Mouse (Mus musculus): ENCODE data around the gene Ppp5c. TPM values are rescaled to one million over a fixed set of nuclear protein-coding genes. Genes with fewer than 3 reads are reported as not detected.

Ppp5c gene
- polyA plus RNA-seq, 1 experiment, result 141 TPM

DNA sequence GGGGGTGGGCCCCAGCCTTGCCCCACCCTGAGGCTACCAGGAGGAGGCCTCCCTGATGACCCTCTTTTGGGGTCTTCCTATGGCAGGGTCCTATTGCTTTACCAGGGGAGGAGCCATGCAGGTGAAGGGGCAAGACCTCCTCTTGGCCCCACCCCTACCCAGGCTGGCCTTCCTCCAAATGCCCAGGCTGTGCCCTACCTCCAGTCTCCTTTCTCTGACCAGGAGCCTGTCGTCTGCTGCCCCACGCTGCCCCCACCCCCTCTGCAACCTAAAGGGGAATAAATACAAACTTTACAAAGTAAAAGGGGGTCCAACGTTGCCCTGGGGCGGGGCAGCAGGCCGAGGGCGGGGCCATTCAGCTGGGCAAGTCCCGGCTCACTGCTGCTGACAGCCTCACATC lies 23.0 kb downstream of the Ppp5c start:
- DNase-seq, result no peak
- WGBS, result 67% methylated on average over 7 of the region's 7 CpGs
- H3K4me3 ChIP-seq (replicated peaks; ENCODE audit: extremely low read depth, low read depth, low read length), result no peak overlapping the region
- TF ChIP-seq CTCF (IDR thresholded peaks at IDR 0.05; ENCODE audit: insufficient read depth, low read length) (no peak), POLR2A (IDR thresholded peaks at IDR 0.05; ENCODE audit: borderline replicate concordance, extremely low read depth, low read depth, low read length) (no peak)
- H3K4me1 ChIP-seq (ENCODE audit: control insufficient read depth, insufficient read depth, low read length), result no peaks in the 10 kb centered on the region

DNA sequence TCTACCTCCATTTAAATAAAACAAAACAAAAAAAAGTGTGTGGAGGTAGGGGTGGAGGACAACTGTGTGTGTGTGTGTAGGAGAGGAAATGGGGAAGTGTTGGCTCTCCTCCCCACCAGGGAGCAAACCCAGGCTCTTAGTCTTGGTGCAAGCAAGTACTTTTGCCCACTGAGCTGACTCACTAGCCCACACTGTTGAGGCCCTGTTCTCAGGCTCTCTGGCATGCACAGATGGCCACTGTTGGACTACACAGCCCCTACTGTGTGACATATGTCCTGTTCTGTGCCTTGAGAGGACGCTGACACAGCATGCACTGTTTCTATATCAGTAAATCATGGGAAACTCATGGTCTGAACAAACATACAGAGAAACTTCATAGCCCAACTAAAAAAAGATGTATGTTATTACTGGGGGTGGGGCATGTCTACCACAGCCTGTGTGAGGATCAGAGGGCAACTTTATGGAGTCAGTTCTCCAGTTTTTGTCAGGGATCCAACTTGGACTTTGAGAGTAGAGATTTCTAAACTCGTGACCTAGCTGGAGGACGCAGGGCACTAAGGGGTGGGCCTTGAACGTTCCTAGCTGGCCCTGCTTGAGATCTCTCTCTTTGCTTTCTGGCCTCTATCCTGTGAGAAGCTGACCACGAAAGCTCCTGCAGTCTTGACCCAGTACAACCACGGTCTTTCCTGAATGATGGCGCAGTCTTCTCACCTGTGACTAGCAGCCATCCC lies 24.3 kb downstream of the Ppp5c start:
- no peak overlapping the region for H3K4me3 ChIP-seq (replicated peaks; ENCODE audit: extremely low read depth, low read depth, low read length)
- 59% methylated on average over 7 of the region's 7 CpGs for WGBS
- TF ChIP-seq POLR2A (IDR thresholded peaks at IDR 0.05; ENCODE audit: borderline replicate concordance, extremely low read depth, low read depth, low read length) (no peak), CTCF (IDR thresholded peaks at IDR 0.05; ENCODE audit: insufficient read depth, low read length) (no peak)
- H3K4me1 ChIP-seq (ENCODE audit: control insufficient read depth, insufficient read depth, low read length), result 0 out of 2 replicates have a peak, but pooled peaks cover 2% of the 10 kb centered on the region
- DNase-seq, result no peak

DNA sequence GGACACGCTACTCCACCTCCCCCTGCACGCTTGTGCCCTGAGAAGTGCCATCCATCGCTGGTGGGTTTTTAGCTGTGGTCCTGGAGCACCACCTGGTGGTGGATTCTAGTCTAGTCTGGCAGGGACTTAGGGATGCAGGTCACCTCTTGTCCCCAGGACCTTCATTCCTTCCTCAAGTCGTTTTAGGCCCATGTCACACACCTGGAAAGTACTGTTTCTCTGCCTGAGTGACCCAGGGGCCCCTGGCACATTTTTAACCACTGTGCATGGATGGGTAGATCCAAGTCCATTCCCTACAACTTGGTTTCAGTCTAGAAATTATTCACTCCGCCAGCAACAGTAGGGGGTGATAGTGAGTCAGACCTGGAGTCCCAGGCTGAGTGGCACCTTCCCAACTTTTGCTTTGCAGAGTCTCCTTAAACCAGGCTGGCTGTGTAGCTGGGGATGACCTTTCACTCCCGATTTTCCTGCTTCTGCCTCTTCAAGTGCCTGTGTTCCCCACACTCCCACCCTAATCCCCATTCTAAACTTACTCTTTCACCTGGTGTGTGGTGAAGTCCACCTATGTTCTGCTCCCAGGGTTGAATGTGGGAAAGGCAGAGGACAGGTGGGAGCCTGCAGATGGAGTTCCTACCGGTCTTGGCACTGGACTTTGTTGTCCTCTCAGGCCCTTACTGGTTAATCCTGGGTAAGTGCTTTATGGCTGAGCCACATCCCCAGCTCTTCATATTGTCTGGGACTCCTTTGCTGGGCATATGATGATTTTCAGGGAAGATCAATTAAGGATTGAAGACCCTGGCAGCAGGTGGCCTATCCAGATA lies 25.1 kb downstream of the Ppp5c start:
- Histone ChIP-seq H3K4me3 (replicated peaks; ENCODE audit: extremely low read depth, low read depth, low read length) (no peak overlapping the region), H3K4me1 (ENCODE audit: control insufficient read depth, insufficient read depth, low read length) (0 out of 2 replicates have a peak, but pooled peaks cover 2% of the 10 kb centered on the region)
- DNase-seq, result peak; percentile 71
- WGBS, result 16% methylated on average over 7 of the region's 7 CpGs
- TF ChIP-seq CTCF (IDR thresholded peaks at IDR 0.05; ENCODE audit: insufficient read depth, low read length), result peak; percentile 97
- no peak for TF ChIP-seq POLR2A (IDR thresholded peaks at IDR 0.05; ENCODE audit: borderline replicate concordance, extremely low read depth, low read depth, low read length)

DNA sequence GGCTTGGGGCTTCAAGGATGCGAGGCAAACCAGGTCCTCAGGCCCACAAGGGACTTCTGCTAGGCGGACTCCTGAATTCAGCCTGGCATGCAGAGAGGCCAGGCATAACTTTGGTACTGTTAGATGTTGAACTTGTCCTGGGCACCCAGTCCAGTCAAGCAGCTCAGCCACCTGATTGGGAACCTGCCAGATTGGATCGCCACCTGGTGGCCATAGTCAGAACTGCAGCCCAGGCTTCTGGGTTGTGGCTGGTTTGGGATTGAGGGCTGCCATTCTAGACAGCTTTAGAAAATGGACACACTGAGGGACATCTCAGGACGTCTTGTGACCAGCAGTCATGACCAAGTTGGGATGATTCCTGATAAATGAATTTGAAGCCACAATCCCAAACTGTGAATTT lies 28.1 kb downstream of the Ppp5c start:
- DNase-seq, result peak; percentile 94
- WGBS, result 31% methylated on average over 4 of the region's 4 CpGs
- H3K4me3 ChIP-seq (replicated peaks; ENCODE audit: extremely low read depth, low read depth, low read length), result no peak overlapping the region
- TF ChIP-seq CTCF (IDR thresholded peaks at IDR 0.05; ENCODE audit: insufficient read depth, low read length), result peak; percentile 94
- no peak for TF ChIP-seq POLR2A (IDR thresholded peaks at IDR 0.05; ENCODE audit: borderline replicate concordance, extremely low read depth, low read depth, low read length)
- H3K4me1 ChIP-seq (ENCODE audit: control insufficient read depth, insufficient read depth, low read length), result 0 out of 2 replicates have a peak, but pooled peaks cover 2% of the 10 kb centered on the region

DNA sequence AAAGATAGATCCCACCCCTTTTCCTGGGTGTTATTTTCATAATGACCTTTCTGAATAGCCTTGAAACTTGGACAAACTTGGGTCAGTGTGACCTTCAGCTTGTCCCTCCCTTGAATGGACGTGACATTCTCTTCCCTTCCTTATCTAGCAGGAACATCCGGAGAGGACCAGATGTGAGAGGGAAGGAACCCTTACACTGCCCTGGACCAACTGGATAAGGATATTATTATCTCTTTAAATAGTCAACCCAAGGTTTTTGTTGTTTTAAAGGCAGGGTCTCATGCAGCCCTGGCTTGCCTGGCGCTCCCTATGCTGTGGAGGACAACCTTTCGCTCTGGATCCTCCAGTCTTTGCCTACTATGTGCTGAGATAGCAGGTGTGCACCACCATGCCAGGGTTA lies 28.5 kb downstream of the Ppp5c start:
- no peak for DNase-seq
- 52% methylated on average over 4 of the region's 4 CpGs for WGBS
- TF ChIP-seq CTCF (IDR thresholded peaks at IDR 0.05; ENCODE audit: insufficient read depth, low read length), result no peak
- no peak for TF ChIP-seq POLR2A (IDR thresholded peaks at IDR 0.05; ENCODE audit: borderline replicate concordance, extremely low read depth, low read depth, low read length)
- 0 out of 2 replicates have a peak, but pooled peaks cover 2% of the 10 kb centered on the region for H3K4me1 ChIP-seq (ENCODE audit: control insufficient read depth, insufficient read depth, low read length)
- no peak overlapping the region for H3K4me3 ChIP-seq (replicated peaks; ENCODE audit: extremely low read depth, low read depth, low read length)

DNA sequence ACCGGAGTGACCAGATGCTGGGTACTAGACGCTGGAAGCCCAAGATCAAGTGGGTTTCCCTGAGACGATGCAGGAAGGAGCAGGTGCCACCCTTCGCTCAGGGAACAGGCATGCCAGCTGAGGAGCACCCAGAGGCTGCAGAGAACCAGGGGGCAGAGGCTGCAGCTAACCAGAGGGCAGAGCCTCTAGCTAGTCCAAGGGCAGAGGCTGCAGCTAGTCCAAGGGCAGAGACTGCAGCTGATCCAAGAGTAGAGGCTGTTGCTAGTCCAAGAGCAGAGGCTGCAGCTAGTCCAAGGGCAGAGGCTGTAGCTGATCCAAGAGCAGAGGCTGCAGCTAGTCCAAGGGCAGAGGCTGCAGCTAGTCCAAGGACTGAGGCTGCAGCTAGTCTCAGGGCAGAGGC lies 32.4 kb downstream of the Ppp5c start:
- H3K4me1 ChIP-seq (ENCODE audit: control insufficient read depth, insufficient read depth, low read length), result 0 out of 2 replicates have a peak, but pooled peaks cover 2% of the 10 kb centered on the region
- TF ChIP-seq POLR2A (IDR thresholded peaks at IDR 0.05; ENCODE audit: borderline replicate concordance, extremely low read depth, low read depth, low read length) (no peak), CTCF (IDR thresholded peaks at IDR 0.05; ENCODE audit: insufficient read depth, low read length) (no peak)
- WGBS, result 60% methylated on average over 4 of the region's 4 CpGs
- no peak overlapping the region for H3K4me3 ChIP-seq (replicated peaks; ENCODE audit: extremely low read depth, low read depth, low read length)
- no peak for DNase-seq

DNA sequence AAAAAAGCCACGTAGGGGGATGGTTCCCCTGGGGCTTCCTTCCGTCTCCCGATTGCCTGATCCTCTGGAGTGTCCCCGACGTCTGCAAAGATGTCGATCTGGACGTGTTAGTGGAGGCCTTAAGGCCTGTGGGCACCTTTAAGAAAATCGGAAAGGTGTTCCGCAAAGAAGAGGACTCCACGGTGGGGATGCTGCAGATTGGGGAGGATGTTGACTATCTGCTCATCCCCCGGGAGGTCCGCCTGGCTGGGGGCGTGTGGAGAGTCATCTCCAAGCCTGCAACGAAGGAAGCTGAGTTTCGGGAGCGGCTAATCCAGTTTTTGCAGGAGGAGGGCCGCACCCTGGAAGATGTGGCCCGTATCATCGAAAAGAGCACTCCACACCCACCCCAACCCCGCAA lies 33.3 kb downstream of the Ppp5c start:
- WGBS, result 7% methylated on average over 20 of the region's 20 CpGs
- 0 out of 2 replicates have a peak, but pooled peaks cover under 1% of the 10 kb centered on the region for H3K4me1 ChIP-seq (ENCODE audit: control insufficient read depth, insufficient read depth, low read length)
- peak overlapping the region; percentile 49 for H3K4me3 ChIP-seq (replicated peaks; ENCODE audit: extremely low read depth, low read depth, low read length)

DNA sequence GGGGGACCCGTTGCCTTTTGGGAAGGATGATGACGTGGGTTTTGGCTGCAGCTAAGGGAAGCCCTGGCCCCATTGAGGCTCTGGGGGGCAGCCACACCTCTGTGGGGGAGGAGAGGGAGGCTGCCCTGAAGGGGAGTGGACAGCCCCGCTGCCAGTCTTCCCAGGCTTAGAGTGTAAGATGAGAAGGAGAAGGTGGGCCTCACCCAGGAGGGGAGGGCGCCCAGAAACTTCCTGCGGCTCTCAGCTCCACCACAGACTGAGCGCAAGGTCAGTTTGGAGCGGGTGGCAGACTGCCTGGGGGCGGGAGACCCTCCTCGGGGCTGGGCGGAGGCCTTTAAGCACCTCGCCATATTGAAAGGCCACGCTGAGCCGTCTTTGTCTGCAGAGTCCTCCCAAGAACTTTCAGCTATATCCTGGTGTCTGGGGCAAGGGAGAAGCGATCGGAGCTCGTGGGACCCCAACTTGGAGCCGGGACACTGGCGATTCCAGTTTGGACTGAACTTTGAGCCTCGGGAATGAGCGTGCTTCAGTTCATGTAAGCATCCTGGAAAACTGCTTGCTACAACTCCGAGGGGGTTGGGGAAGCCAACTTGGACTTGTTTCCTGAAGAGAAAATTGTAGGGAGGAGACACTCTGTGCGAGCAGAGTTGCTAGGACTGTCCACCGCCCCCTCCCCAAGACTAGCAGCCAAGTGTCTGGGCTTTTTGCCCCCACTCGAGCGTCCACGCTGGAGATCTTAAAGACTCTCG lies 33.9 kb downstream of the Ppp5c start:
- TF ChIP-seq POLR2A (IDR thresholded peaks at IDR 0.05; ENCODE audit: borderline replicate concordance, extremely low read depth, low read depth, low read length) (peak; percentile 48; the same call in 1 of the 2 replicates), CTCF (IDR thresholded peaks at IDR 0.05; ENCODE audit: insufficient read depth, low read length) (no peak)
- peak overlapping the region; percentile 49 for H3K4me3 ChIP-seq (replicated peaks; ENCODE audit: extremely low read depth, low read depth, low read length)
- peak; percentile 40 for DNase-seq
- 5% methylated on average over 27 of the region's 27 CpGs for WGBS
- H3K4me1 ChIP-seq (ENCODE audit: control insufficient read depth, insufficient read depth, low read length), result no peaks in the 10 kb centered on the region

More for the DNA sequence above, 33.3 kb downstream of the Ppp5c start:
- TF ChIP-seq CTCF (IDR thresholded peaks at IDR 0.05; ENCODE audit: insufficient read depth, low read length), result no peak
- TF ChIP-seq POLR2A (IDR thresholded peaks at IDR 0.05; ENCODE audit: borderline replicate concordance, extremely low read depth, low read depth, low read length), result no peak
- DNase-seq, result no peak

DNA sequence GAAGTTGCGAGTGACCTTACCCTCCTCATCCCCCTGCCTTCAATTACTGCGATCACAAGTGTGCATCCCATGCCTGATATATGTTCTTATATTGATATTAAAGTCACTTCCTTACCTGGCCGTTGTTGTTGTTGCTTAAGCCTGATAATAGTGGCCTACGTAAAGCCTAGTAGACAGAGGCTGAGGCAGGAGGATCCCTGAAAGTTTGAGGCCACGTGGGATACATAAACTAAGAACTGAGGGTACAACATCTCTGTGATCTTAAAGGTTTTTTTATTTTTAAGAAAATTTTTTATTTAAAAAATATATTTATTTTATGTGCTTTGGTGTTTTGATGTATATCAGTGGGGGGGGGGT lies 35.3 kb downstream of the Ppp5c start, which contains the start of gene Ccdc8:
Ccdc8 (plus strand) TSS at position 258 of the 357 bp plus-strand sequence.
- TF ChIP-seq CTCF (IDR thresholded peaks at IDR 0.05; ENCODE audit: insufficient read depth, low read length), result no peak
- TF ChIP-seq POLR2A (IDR thresholded peaks at IDR 0.05; ENCODE audit: borderline replicate concordance, extremely low read depth, low read depth, low read length), result no peak
- Histone ChIP-seq H3K4me1 (ENCODE audit: control insufficient read depth, insufficient read depth, low read length) (no peaks in the 10 kb centered on the region), H3K4me3 (replicated peaks; ENCODE audit: extremely low read depth, low read depth, low read length) (no peak within 1 kb of the TSS)
- WGBS, result 94% methylated on average over 5 of the region's 5 CpGs
- no peak for DNase-seq

Data from lung, adult 2 months (tissue).